15 mouse cellular contexts compared by ENCODE assay signal in genomic region chr3:40190024-40190423, GRCm38 (mm10).
"Had no signal": no experiment of that assay in that cellular context is flagged by ENCODE, and none has a peak within 500 bp of the region (broad histone marks: within the 10 kb centered on the region; RNA-seq: fewer than 3 reads in every experiment).

No protein-coding gene starts in this region.

- ATAC-seq: intestine, postnatal 0 days; liver, embryonic 12.5 days; lung, postnatal 0 days had no signal

- H3K27ac ChIP-seq: layer of hippocampus, adult 2 months; limb, embryonic 10.5 days; limb, embryonic 13.5 days; liver, embryonic 12.5 days; liver, embryonic 15.5 days had no signal

- H3K9ac ChIP-seq: limb, embryonic 13.5 days; liver, embryonic 12.5 days; liver, embryonic 15.5 days had no signal

- DNase-seq: layer of hippocampus, adult 9-11 months; liver; lung, adult 2 months; lung, postnatal 4 days; midbrain, embryonic 14.5 days; thymus, adult 18-20 months; thymus, postnatal 36 days had no signal

- H3K27me3 ChIP-seq: limb, embryonic 13.5 days; liver, embryonic 12.5 days; liver, embryonic 15.5 days had no signal

- H3K4me1 ChIP-seq: liver, embryonic 12.5 days; liver, embryonic 15.5 days had no signal

- H3K9me3 ChIP-seq: limb, embryonic 10.5 days; limb, embryonic 13.5 days; liver, embryonic 12.5 days; liver, embryonic 15.5 days had no signal

- H3K36me3 ChIP-seq: limb, embryonic 10.5 days; limb, embryonic 13.5 days; liver, embryonic 12.5 days; liver, embryonic 15.5 days had no signal

- H3K4me2 ChIP-seq: limb, embryonic 13.5 days; liver, embryonic 12.5 days; liver, embryonic 15.5 days; midbrain, embryonic 11.5 days had no signal

- H3K4me3 ChIP-seq: layer of hippocampus, adult 2 months; limb, embryonic 10.5 days; limb, embryonic 13.5 days; liver, embryonic 12.5 days; liver, embryonic 15.5 days had no signal
